Mouse (Mus musculus): ENCODE measurements around the gene Upb1.
"Not testable (repeated sequence)": the region's sequence is repeated elsewhere in the genome, so short reads cannot be mapped to it uniquely, and the experiment has no call there.

Gene Upb1

DNA sequence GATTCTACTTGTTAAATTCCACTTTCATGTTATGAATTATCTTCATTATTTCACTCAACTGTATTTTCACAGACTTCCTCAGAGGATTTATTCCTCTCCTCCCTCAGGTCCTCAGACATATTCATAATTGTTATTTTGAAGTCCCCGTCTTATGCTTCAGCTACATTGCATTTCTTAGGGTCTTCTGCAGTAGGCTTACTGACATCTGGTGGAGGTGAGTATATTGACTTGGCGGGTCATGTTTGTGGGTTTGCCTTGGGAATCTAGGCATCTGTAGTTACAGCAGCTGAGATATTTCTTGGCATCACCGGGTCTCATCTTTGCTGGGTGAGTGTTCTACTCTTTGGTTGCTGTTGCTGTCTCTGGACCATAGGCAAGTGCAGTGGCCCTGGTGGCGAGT is at the start of gene Upb1:
TSS of gene Upb1 (plus strand) at position 158 of the 400 bp plus-strand sequence.
- DNase-seq = no peak

- DNase-seq = no peak
Observed at GRCm38 (mm10) chr10:75352541-75352940, 48.4 kb upstream of the Upb1 start.

DNA sequence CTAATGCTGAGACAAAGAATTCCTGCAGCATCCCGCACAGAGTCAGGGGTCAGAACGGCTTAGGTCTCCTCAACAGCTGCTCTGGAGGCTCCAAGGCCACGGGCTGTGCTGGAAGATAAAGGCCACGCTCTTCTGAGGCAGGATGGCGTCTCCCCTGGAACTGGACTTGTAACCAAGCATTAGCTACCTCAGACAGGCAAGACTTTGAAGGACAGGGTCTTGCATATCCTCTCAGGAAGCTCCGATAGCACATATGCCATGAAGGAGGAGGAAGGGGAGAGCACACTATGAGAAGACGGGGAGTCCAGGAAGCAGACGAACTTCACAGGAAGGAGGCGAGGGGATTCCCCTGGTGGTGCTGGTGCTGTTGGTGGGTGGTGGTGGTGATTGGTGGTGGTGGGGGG is 47.1 kb upstream of the Upb1 start:
- not testable (repeated sequence) for DNase-seq

DNA sequence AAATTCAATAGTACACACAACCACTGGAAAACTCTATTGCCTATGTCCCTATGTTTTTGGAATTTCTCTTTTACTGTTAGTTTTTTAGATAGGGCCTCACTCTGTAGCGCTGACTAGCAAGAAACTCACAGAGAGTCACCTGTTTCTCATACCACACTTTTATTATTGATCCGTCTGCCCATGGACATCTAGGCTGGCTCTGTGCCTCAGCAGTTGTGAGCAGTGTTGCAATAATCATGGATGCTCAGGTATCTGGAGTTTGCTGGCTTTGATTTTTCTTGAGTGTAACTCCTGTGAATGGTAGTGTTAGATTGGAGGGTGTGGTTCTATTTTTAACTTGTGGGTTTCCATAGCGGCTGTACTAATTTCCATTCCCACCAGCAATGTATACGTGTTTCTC is 45.6 kb upstream of the Upb1 start:
- no peak for DNase-seq

GRCm38 (mm10) chr10:75364214-75364690 is 36.7 kb upstream of the Upb1 start:
- peak; percentile 8 for DNase-seq

DNA sequence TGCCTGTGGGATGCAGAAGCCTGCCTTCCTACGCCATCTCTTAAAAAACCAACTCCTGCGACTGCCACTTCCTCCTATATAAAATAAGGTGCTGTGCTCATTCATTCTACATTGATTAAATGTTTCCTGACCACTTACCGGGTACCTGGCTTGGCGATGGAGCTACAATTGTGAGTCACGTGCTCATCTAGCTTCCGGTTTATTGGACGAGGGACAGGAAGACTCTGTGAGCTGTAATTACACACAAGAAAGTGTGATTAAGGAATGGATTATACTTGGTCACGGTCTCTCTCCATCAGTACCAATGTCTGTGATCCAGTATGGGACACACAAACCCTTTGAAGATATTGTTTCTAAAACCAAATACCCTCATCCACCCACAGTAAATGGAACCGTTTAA is 36.1 kb upstream of the Upb1 start:
- no peak for DNase-seq

DNA sequence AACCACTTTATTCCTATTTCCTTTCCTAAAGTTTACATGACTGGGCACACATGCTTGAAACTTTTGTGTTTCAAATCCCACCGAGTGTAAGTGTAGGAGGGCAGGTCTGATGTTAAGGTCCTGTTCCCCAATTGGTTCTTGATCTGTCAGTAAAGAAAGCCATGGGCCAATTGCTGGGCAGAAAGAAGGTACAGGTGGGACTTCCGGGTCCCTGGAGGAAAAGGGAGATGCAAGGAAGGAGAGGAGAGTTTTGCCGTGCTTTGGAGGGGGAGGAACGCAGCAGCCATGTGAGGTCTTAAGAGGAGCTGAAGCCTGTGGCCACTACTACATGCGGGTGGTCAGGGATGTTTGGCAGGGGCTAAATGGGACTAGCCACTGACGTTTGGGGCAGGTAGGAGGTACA is 35.7 kb upstream of the Upb1 start:
- no peak for DNase-seq

- peak; percentile 7 for DNase-seq
Observed at GRCm38 (mm10) chr10:75373655-75374351, 27.1 kb upstream of the Upb1 start.

DNA sequence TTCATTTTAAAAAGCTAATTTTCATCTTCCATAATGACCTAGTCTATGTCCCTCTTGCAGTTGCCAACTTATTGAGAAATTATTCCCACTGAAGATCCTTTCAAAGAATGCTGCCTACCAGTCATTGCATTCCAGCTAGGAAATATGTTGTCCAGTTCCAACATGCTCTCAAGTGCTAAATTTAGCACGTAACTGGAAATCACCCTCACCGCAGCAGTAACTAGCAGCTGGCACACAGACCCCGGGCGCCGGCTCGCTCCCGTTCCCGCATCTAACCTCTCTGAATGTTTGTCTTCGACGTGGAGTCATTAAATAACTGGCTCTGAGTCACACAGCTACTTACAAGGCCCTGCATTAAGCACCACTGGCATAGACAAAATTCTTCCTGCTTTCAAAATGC is 22.2 kb upstream of the Upb1 start:
- DNase-seq = no peak

DNA sequence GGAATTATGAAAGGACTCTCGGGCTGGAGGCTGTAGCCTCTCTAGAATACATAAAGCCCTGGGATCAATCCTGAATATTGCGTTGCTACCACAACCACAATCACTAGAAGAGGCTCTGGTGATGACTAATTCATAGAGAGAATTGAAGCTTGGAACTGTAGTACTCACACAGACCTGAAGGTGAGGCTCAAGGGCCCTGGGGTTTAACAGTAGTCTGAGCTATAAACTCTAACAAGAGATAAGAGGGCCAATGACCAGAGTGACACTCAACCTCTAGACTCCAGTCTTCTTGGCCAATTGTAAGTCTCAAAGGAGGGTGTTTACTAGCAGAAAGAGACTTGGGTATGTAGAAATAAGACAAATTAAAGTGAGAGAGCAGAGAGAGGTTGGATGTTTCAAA is 10.8 kb upstream of the Upb1 start:
- DNase-seq = no peak

DNA sequence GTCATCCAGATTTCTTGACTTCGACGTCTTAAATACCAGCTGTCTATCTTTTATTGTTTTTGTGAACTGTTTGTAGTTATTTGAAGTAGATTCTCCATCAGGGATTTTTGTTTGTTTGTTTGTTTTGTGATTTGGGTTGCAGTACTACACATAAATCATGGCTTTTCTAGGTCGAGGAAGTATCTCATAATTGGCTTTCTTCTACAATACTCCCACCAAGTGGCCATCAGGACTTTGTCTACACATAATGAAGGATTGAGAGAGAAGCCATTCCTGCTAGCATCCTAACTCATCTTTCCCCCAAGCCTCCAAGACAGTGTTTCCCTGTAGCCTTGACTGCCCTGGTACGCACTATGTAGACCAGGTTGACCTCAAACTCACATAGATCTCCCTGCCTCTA is 10.1 kb upstream of the Upb1 start:
- DNase-seq = no peak

DNA sequence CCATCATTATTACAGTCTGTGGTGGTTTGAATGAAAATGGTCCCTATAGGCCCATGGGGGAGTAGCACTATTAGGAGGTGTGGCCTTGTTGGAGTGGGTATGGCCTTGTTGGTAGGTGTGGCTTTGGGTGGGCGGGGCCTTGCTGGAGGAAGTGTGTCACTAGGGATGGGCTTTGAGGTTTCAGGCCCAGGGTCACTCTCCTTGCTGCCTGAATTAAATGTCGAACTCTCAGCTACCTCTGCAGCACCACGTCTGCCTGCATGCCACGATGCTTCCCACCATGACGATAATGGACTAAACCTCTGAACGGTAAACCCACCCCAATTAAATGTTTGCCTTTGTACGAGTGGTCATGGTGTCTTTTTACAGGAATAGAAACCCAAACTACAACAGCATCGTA is 6.1 kb upstream of the Upb1 start:
- DNase-seq = no peak

DNA sequence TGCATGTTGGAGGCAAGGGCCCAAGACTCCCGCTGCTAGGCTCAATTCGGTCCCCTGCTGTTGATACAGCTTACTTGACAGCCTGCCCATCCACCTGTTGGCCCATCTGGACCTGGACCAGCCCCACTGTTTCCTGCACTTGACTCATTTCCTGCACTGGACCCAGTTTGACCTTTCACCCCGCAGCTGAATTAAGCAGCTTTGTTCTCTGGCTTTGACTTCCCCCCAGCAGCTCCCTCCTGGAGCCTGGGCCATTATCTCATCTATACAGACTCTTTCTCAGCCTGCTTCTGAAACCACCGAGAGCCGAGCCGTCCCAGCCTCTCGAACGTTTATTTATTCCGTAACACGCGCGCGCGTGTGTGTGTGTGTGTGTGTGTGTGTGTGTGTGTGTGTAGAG is 3.9 kb upstream of the Upb1 start:
- peak; percentile 9 for DNase-seq

DNA sequence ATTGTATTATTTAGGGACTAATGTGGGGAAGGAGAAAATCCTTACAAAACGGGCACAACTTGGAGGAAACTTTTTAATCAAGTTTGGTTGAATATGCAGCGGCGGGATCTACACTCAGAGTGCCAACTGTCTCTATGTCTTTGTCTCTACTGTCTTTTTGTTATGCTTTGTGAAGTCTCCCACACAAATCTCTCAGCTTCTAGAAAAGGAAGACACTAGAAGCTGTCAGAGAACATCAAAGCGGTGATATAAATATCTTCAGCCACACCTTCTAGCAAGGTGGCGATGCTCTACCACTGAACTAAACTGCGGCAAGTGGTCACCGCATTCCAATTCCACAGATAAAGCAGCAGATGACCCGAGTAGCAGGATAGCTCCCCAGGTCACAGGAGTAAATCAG is 5.0 kb downstream of the Upb1 start:
- no peak for DNase-seq

DNA sequence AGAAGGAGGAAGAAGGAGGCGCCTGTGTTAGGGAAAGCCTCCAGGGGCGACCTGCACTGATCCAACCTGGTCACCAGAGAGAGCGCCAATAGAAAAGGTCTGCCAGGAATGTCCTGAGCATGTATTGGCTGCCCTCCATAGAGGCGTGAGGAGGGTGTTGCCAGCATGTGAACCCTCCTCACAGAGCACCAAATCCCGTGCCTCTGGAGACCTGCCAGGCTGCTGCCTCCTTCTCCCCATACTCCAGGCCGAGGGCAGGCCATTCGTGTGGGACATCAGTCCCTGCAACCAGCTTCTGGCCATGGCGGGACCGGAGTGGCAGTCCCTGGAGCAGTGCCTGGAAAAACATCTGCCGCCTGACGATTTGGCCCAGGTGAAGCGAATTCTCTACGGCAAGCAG is 5.8 kb downstream of the Upb1 start:
- peak; percentile 34 for DNase-seq

DNA sequence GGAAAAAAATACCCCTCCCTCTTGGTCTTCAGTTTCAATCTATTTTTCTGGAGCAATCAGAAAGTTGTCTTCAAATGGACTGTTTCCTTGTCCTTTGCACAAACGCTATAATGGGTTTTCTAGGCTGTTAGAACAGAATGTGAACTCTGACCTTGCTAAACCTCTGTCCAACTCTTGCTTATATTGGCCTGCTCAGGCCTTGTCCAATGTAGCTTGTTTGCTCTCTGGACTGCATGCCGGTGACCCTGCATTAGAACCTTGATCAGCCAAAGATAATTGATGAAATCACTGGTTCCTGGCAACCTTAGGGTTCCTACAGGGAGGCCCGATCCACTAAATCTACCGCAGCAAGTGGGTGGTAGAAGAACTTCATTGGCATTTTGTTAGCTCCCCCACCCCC is 6.8 kb downstream of the Upb1 start:
- DNase-seq = no peak

DNA sequence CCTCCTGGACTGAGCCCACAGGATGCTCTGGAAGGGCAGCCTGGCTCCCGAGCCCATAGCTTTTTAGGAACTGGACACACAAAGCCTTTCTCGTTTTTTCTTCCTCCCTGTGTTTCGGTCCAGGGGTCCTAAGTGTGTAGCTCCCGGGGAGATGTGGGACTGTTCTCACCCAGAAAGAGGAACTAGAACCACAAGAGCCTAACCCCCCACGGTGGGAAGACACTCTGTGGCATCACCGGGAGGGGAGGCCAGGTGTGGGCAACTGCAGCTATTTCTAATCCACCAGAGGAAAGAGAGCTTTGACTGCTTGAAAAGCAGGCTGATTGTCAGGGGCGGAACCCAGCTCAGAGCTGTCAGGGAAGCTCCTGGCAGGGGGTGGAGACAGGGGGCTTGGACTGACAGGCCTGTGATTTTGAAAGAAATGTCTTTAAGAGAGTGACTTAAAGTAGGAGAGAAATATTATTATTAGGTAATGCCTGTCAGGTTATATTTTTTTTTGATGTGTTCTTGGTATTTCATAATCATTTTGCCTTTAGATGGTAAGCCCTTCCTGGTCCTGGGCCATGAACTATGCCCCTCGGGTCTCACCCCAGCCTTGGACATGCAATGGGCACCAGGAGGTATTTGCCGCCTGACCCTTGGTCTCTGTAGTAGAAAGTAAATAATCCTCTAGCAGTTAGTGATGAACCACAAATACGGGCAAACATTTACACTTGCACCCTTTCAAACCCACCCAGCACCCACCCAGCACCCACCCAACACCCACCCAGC is 10.6 kb downstream of the Upb1 start:
- DNase-seq = not testable (repeated sequence)

- DNase-seq = no peak
Observed at GRCm38 (mm10) chr10:75412114-75413103, 11.5 kb downstream of the Upb1 start.

DNA sequence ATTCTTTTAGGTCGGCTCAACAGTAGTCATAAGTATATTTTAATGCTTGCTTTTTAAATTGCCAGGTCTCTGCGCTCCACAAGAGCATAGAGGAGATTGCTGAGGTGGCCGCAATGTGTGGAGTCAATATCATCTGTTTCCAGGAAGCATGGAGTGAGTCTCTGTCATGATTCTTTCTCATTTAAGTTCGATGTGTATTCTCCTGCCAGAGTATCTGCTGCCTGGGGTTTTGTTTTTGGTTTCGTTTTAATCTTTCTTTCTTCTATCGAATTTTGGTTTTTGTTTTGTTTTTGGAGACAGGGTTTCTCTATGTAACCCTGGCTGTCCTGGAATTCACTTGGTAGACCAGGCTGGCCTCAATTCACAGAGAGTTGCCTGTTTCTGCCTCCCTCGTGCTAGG is 14.0 kb downstream of the Upb1 start:
- DNase-seq = no peak

GRCm38 (mm10) chr10:75417363-75418042 is 16.6 kb downstream of the Upb1 start:
- DNase-seq = no peak

- no peak for DNase-seq
Observed at GRCm38 (mm10) chr10:75418747-75419146, 17.8 kb downstream of the Upb1 start.

- DNase-seq = no peak
Observed at GRCm38 (mm10) chr10:75424498-75424901, 23.6 kb downstream of the Upb1 start.
